In the genomic region with DNA sequence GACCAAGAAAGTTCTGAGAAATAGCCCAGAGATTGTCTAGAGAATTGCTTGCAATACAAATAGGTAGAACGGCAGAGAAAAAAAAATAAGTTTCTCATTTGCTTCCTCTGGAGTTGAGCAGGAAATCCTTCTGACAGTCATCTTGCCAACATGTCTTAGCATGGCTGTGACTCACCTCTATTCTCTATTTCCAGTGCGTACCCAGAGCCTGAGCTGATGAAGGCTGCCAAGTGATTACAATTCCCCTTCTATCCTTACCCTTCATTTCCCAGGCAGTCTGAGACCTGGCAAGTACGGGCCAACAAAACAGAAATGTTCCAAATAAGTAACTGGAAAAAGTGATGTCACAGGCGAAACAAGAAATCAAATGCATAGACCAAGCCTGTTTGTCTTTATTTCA, we compare ENCODE assay signal across 19 mouse cellular contexts.
DNase-seq lines count a peak whose midpoint lies in the region; ATAC-seq and TF ChIP-seq lines count a peak whose summit lies in the region.
"Had no signal": no experiment of that assay in that cellular context is flagged by ENCODE, and none has a peak within 500 bp of the region (broad histone marks: within the 10 kb centered on the region; RNA-seq: fewer than 3 reads in every experiment).

No protein-coding gene starts in this region.

- no peak for TF ChIP-seq EP300 in heart, postnatal 0 days (IDR thresholded peaks at IDR 0.05; ENCODE audit: low read depth)

- 60% methylated on average over 4 of the region's 4 CpGs for whole genome bisulfite sequencing in heart, postnatal 0 days
- WGBS in heart, embryonic 10.5 days = 63% methylated on average over 4 of the region's 4 CpGs

- no peaks in the 10 kb centered on the region for H3K36me3 ChIP-seq in heart, postnatal 0 days (replicated peaks; ENCODE audit: control insufficient read depth, insufficient read depth, low read length)
- H3K36me3 ChIP-seq in heart, embryonic 10.5 days = no peaks in the 10 kb centered on the region
- H3K36me3 ChIP-seq in myocyte (ENCODE audit: control insufficient read depth, insufficient read depth) = no peaks in the 10 kb centered on the region
- H3K36me3 ChIP-seq: embryonic facial prominence, embryonic 13.5 days; G1E; heart, embryonic 13.5 days; limb, embryonic 15.5 days; liver, embryonic 15.5 days; midbrain, embryonic 13.5 days; neural tube, embryonic 15.5 days had no signal

- no peak overlapping the region for H3ac ChIP-seq in myocyte (ENCODE audit: control insufficient read depth, insufficient read length)

- no peak overlapping the region for H3K9ac ChIP-seq in heart, postnatal 0 days (replicated peaks; ENCODE audit: low read depth, low read length)
- H3K9ac ChIP-seq: embryonic facial prominence, embryonic 13.5 days; forebrain, embryonic 13.5 days; heart, embryonic 13.5 days; limb, embryonic 15.5 days; liver, embryonic 15.5 days; midbrain, embryonic 13.5 days; neural tube, embryonic 15.5 days had no signal

- TF ChIP-seq POLR2A in myocyte (IDR thresholded peaks at IDR 0.05; ENCODE audit: insufficient read length, low read depth) = no peak

- no peaks in the 10 kb centered on the region for H3K4me1 ChIP-seq in heart, postnatal 0 days (ENCODE audit: control insufficient read depth, insufficient read depth)
- no peaks in the 10 kb centered on the region for H3K4me1 ChIP-seq in heart, embryonic 10.5 days
- H3K4me1 ChIP-seq: embryonic facial prominence, embryonic 13.5 days; forebrain, embryonic 13.5 days; heart, embryonic 13.5 days; limb, embryonic 15.5 days; liver, embryonic 15.5 days; midbrain, embryonic 13.5 days; neural tube, embryonic 15.5 days had no signal

- DNase-seq in heart, postnatal 0 days (ENCODE audit: low spot score) = peak; percentile 17
- DNase-seq in heart, embryonic 10.5 days (ENCODE audit: low spot score) = no peak
- DNase-seq in 416B (ENCODE audit: low read depth) (peak; percentile 65), adipocyte (ENCODE audit: low spot score) (peak; percentile 20)
- DNase-seq in embryo, embryonic 10 days (ENCODE audit: low spot score) = no peak
- DNase-seq in cerebellum, adult 9-10 months = no peak
- DNase-seq: cerebellum, adult 8-10 months; right cerebral cortex, postnatal 14 days had no signal

- H3K9me3 ChIP-seq in heart, postnatal 0 days (replicated peaks; ENCODE audit: control insufficient read depth, low read length) = no peaks in the 10 kb centered on the region
- H3K9me3 ChIP-seq in heart, embryonic 10.5 days = no peaks in the 10 kb centered on the region
- H3K9me3 ChIP-seq: forebrain, embryonic 13.5 days; G1E; heart, embryonic 13.5 days; limb, embryonic 15.5 days; liver, embryonic 15.5 days; neural tube, embryonic 15.5 days had no signal

- ATAC-seq in heart, postnatal 0 days (ENCODE audit: insufficient read depth, low read depth) = peak; percentile 24; the same call in 1 of the 2 replicates
- ATAC-seq: forebrain, embryonic 13.5 days; hindbrain, embryonic 16.5 days; intestine, postnatal 0 days; midbrain, embryonic 13.5 days had no signal

- H3K4me2 ChIP-seq in heart, postnatal 0 days (ENCODE audit: low read depth, low read length) = no peak overlapping the region
- peak overlapping the region; percentile 51 for H3K4me2 ChIP-seq in myocyte (ENCODE audit: low read depth)
- H3K4me2 ChIP-seq: embryonic facial prominence, embryonic 13.5 days; forebrain, embryonic 13.5 days; heart, embryonic 13.5 days; limb, embryonic 15.5 days; liver, embryonic 15.5 days; midbrain, embryonic 13.5 days; neural tube, embryonic 15.5 days had no signal

- TF ChIP-seq CTCF in heart, postnatal 0 days (IDR thresholded peaks at IDR 0.05; ENCODE audit: low read depth) = no peak

- H3K79me2 ChIP-seq in myocyte (ENCODE audit: control insufficient read depth, insufficient read depth) = no peaks in the 10 kb centered on the region

- no peaks in the 10 kb centered on the region for H3K27me3 ChIP-seq in heart, postnatal 0 days (ENCODE audit: control insufficient read depth, insufficient read depth, low read length)
- H3K27me3 ChIP-seq in heart, embryonic 10.5 days (ENCODE audit: insufficient read depth, poor library complexity, severe bottlenecking) = no peaks in the 10 kb centered on the region
- no peaks in the 10 kb centered on the region for H3K27me3 ChIP-seq in myocyte (ENCODE audit: control insufficient read depth, insufficient read depth, insufficient read length)
- H3K27me3 ChIP-seq: embryonic facial prominence, embryonic 13.5 days; forebrain, embryonic 13.5 days; heart, embryonic 13.5 days; limb, embryonic 15.5 days; liver, embryonic 15.5 days; midbrain, embryonic 13.5 days; neural tube, embryonic 15.5 days had no signal

- no peak overlapping the region for H3K27ac ChIP-seq in heart, postnatal 0 days (ENCODE audit: low read depth)
- H3K27ac ChIP-seq in heart, embryonic 10.5 days = no peak overlapping the region
- H3K27ac ChIP-seq: embryonic facial prominence, embryonic 13.5 days; forebrain, embryonic 13.5 days; limb, embryonic 15.5 days; liver, embryonic 15.5 days; midbrain, embryonic 13.5 days; neural tube, embryonic 15.5 days had no signal

- no peak overlapping the region for H3K4me3 ChIP-seq in heart, postnatal 0 days (ENCODE audit: low read depth, low read length)
- no peak overlapping the region for H3K4me3 ChIP-seq in heart, embryonic 10.5 days
- H3K4me3 ChIP-seq in myocyte = no peak overlapping the region
- H3K4me3 ChIP-seq: embryonic facial prominence, embryonic 13.5 days; forebrain, embryonic 13.5 days; heart, embryonic 13.5 days; limb, embryonic 15.5 days; liver, embryonic 15.5 days; midbrain, embryonic 13.5 days; neural tube, embryonic 15.5 days had no signal

TF ChIP-seq in myocyte, 11 proteins besides CTCF, POLR2A, EP300 and RAD21:
- TF ChIP-seq POLR2AphosphoS2 (IDR thresholded peaks at IDR 0.05; ENCODE audit: insufficient read length, low read depth) (no peak), MYOG (IDR thresholded peaks at IDR 0.05; ENCODE audit: control insufficient read depth in 1 of 3, insufficient read depth in 1 of 3, insufficient read length in 2 of 3, low read depth in 2 of 3) (no peak), CEBPB (IDR thresholded peaks at IDR 0.05; ENCODE audit: insufficient read depth, poor library complexity, severe bottlenecking) (no peak), E2F4 (IDR thresholded peaks at IDR 0.05; ENCODE audit: insufficient read depth) (no peak), TCF12 (IDR thresholded peaks at IDR 0.05; ENCODE audit: insufficient read depth, poor library complexity, severe bottlenecking) (no peak), MYOD1 (IDR thresholded peaks at IDR 0.05; ENCODE audit: control insufficient read depth in 1 of 3, insufficient read length in 2 of 3, low read depth in 2 of 3) (no peak), TCF3 (IDR thresholded peaks at IDR 0.05; ENCODE audit: insufficient read length, low read depth) (no peak), SRF (IDR thresholded peaks at IDR 0.05; ENCODE audit: control insufficient read depth, insufficient read length, low read depth) (no peak), REST (IDR thresholded peaks at IDR 0.05; ENCODE audit: insufficient read depth, insufficient read length) (no peak), USF1 (IDR thresholded peaks at IDR 0.05; ENCODE audit: low read depth) (no peak), MAX (IDR thresholded peaks at IDR 0.05; ENCODE audit: low read depth) (no peak)
TF ChIP-seq in myocyte: peak in this region for 0.

Comparison
In these comparisons a context has a peak if more than half of its experiments do, and no peak if none do; other contexts are left out.
1. DNase-seq: peak in heart, postnatal 0 days (single experiment), 416B (single experiment) and adipocyte (single experiment); none in heart, embryonic 10.5 days (single experiment), embryo, embryonic 10 days (single experiment) and cerebellum, adult 9-10 months (single experiment).